Mouse (Mus musculus) thymus, adult 2 months (tissue): ENCODE results near the gene Smtn. TPM values are rescaled to one million over a fixed set of nuclear protein-coding genes. Genes with fewer than 3 reads are reported as not detected.

Experiments
- DNase-seq: peaks from one replicate; pipeline ENCODE4 v3.0.0; 2021
- H3K27ac ChIP-seq: fragments of 200-500 bp; 2 replicates; pipeline ENCODE4 v1.5.1; 2012; ENCODE audit warnings: low read length, control low read depth; ENCODE audit not compliant: control insufficient read depth, insufficient read depth
- H3K27me3 ChIP-seq: fragments of 200-500 bp; 2 replicates; pipeline ENCODE4 v1.6.1; 2012; ENCODE audit warnings: mild to moderate bottlenecking, low read length, moderate library complexity, mixed read lengths; ENCODE audit not compliant: control insufficient read depth, insufficient read depth
- H3K36me3 ChIP-seq: fragments of 200-500 bp; 2 replicates; pipeline ENCODE4 v1.6.1; 2012; ENCODE audit warnings: mild to moderate bottlenecking, low read length, moderate library complexity; ENCODE audit not compliant: control insufficient read depth, insufficient read depth
- H3K4me1 ChIP-seq: fragments of 200-500 bp; replicated peaks from 2 replicates; pipeline ENCODE4 v1.6.1; 2012; ENCODE audit warnings: low read length; ENCODE audit not compliant: control insufficient read depth, insufficient read depth
- H3K4me3 ChIP-seq: fragments of 200-500 bp; 2 replicates; pipeline ENCODE4 v1.5.1; 2012; ENCODE audit warnings: mild to moderate bottlenecking, low read length, control low read depth, moderate library complexity; ENCODE audit not compliant: control insufficient read depth, insufficient read depth
- CTCF ChIP-seq: fragments of 200-500 bp; IDR thresholded peaks from 2 replicates; pipeline ENCODE4 v1.5.1; 2012; ENCODE audit warnings: mild to moderate bottlenecking, control low read depth, low read length, moderate library complexity, borderline replicate concordance; ENCODE audit not compliant: control insufficient read depth, poor library complexity, insufficient read depth; ENCODE audit errors: extremely low read depth
- POLR2A ChIP-seq: fragments of 200-500 bp; IDR thresholded peaks from 2 replicates; pipeline ENCODE4 v1.6.1; 2012; ENCODE audit warnings: mild to moderate bottlenecking, low read length, control low read depth, moderate library complexity; ENCODE audit not compliant: control insufficient read depth, poor library complexity, insufficient read depth; ENCODE audit errors: extremely low read depth
- WGBS: fragments of 180-500 bp; shearing (Covaris S2); methylation state at CpG from one replicate; pipeline ENCODE4 v1.1.7; 2018; 5-methylcytosine and 5-hydroxymethylcytosine counted together
- polyA plus RNA-seq: library from polyadenylated mRNA; depleted of rRNA; stranded (reverse); fragments of >200 nt; gene quantifications from 2 replicates; pipeline ENCODE4 v1.2.3, GENCODE M21; 2012

Smtn gene
- polyA plus RNA-seq, 1 experiment = 21.2 TPM

- H3K27me3 ChIP-seq = no peaks in the 10 kb centered on the region
- H3K36me3 ChIP-seq = no peaks in the 10 kb centered on the region
- no peaks in the 10 kb centered on the region for H3K4me1 ChIP-seq
- TF ChIP-seq POLR2A = no peak
- no peak for DNase-seq
- no peak overlapping the region for H3K27ac ChIP-seq
- H3K4me3 ChIP-seq = no peak overlapping the region
- WGBS = 90% methylated on average over 1 of the region's 1 CpGs
Measured at GRCm38 (mm10) chr11:3567896-3568295, 27.5 kb upstream of the Smtn start.

- H3K27ac ChIP-seq = no peak overlapping the region
- H3K27me3 ChIP-seq = no peaks in the 10 kb centered on the region
- TF ChIP-seq POLR2A (no peak), CTCF (no peak)
- H3K4me3 ChIP-seq = no peak overlapping the region
- H3K4me1 ChIP-seq = no peaks in the 10 kb centered on the region
- H3K36me3 ChIP-seq = no peaks in the 10 kb centered on the region
- DNase-seq = no peak
- WGBS = 91% methylated on average over 4 of the region's 4 CpGs
Measured at GRCm38 (mm10) chr11:3566018-3566417, 25.6 kb upstream of the Smtn start.

GRCm38 (mm10) chr11:3564451-3564850 lies 24.0 kb upstream of the Smtn start:
- Histone ChIP-seq H3K36me3 (no peaks in the 10 kb centered on the region), H3K4me1 (no peaks in the 10 kb centered on the region), H3K4me3 (no peak overlapping the region), H3K27ac (no peak overlapping the region), H3K27me3 (no peaks in the 10 kb centered on the region)
- no peak for DNase-seq
- TF ChIP-seq CTCF (no peak), POLR2A (no peak)
- 90% methylated on average over 7 of the region's 7 CpGs for WGBS

GRCm38 (mm10) chr11:3563853-3564252 lies 23.4 kb upstream of the Smtn start:
- Histone ChIP-seq H3K27ac (no peak overlapping the region), H3K27me3 (no peaks in the 10 kb centered on the region), H3K4me3 (no peak overlapping the region), H3K4me1 (no peaks in the 10 kb centered on the region), H3K36me3 (no peaks in the 10 kb centered on the region)
- 98% methylated on average over 6 of the region's 6 CpGs for WGBS
- TF ChIP-seq CTCF (no peak), POLR2A (no peak)
- DNase-seq = no peak

GRCm38 (mm10) chr11:3560202-3560601 lies 19.8 kb upstream of the Smtn start:
- Histone ChIP-seq H3K36me3 (no peaks in the 10 kb centered on the region), H3K4me3 (no peak overlapping the region), H3K27ac (no peak overlapping the region), H3K27me3 (no peaks in the 10 kb centered on the region), H3K4me1 (no peaks in the 10 kb centered on the region)
- TF ChIP-seq POLR2A (no peak), CTCF (no peak)
- no peak for DNase-seq
- 76% methylated on average over 5 of the region's 5 CpGs for WGBS

- TF ChIP-seq CTCF (no peak), POLR2A (no peak)
- DNase-seq = no peak
- no peaks in the 10 kb centered on the region for H3K4me1 ChIP-seq
- no peaks in the 10 kb centered on the region for H3K27me3 ChIP-seq
- WGBS = 88% methylated on average over 3 of the region's 3 CpGs
- no peak overlapping the region for H3K27ac ChIP-seq
- no peak overlapping the region for H3K4me3 ChIP-seq
- no peaks in the 10 kb centered on the region for H3K36me3 ChIP-seq
Measured at GRCm38 (mm10) chr11:3557852-3558251, 17.4 kb upstream of the Smtn start.

- H3K4me1 ChIP-seq = no peaks in the 10 kb centered on the region
- WGBS = 94% methylated on average over 4 of the region's 4 CpGs
- DNase-seq = no peak
- H3K36me3 ChIP-seq = no peaks in the 10 kb centered on the region
- no peak overlapping the region for H3K4me3 ChIP-seq
- no peaks in the 10 kb centered on the region for H3K27me3 ChIP-seq
- no peak for TF ChIP-seq CTCF
- H3K27ac ChIP-seq = no peak overlapping the region
Measured at GRCm38 (mm10) chr11:3554976-3555375, 14.6 kb upstream of the Smtn start.

- Histone ChIP-seq H3K4me3 (no peak overlapping the region), H3K4me1 (no peaks in the 10 kb centered on the region), H3K36me3 (no peaks in the 10 kb centered on the region), H3K27me3 (no peaks in the 10 kb centered on the region), H3K27ac (no peak overlapping the region)
- WGBS = 96% methylated on average over 5 of the region's 5 CpGs
- DNase-seq = no peak
- TF ChIP-seq POLR2A (no peak), CTCF (no peak)
Measured at GRCm38 (mm10) chr11:3549791-3550190, 9.4 kb upstream of the Smtn start.
